Mouse (Mus musculus): ENCODE measurements around the gene Rbm20.

- TF ChIP-seq POLR2A (IDR thresholded peaks at IDR 0.05; ENCODE audit: insufficient read depth, low read length), result no peak
- TF ChIP-seq CTCF (IDR thresholded peaks at IDR 0.05; ENCODE audit: low read depth, low read length), result no peak
- no peak for TF ChIP-seq EP300 (IDR thresholded peaks at IDR 0.05; ENCODE audit: insufficient read depth, low read depth, low read length)
These were observed 2.1 kb downstream of the Rbm20 start for GRCm38 (mm10) chr19:53679194-53679593.
